ENCODE assay signal across 22 mouse cellular contexts in the genomic region with DNA sequence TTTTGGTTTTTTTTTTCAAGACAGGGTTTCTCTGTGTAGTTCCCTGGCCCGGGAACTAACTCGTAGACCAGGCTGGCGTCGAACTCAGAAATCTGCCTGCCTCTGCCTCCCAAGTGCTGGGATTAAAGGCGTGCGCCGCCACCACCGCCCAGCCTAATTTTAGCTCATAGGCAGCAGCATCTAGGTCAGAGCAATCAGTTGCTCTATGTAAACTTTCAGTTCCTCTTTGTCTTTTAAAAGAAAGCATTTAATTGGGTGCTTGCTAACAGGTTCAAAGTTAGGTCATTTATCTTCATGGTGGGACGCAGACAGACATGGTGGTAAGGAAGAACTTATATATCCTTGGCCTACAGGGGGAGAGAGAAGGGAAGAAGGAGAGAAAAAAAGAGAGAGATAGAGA. TPM values are rescaled to one million over a fixed set of nuclear protein-coding genes. Genes with fewer than 3 reads are reported as not detected.
A peak's percentile ranks its signal among the peaks of the same experiment; 100 is the strongest.
DNase-seq lines count a peak whose midpoint lies in the region; ATAC-seq lines count a peak whose summit lies in the region.
"Had no signal": no experiment of that assay in that cellular context is flagged by ENCODE, and none has a peak within 500 bp of the region (broad histone marks: within the 10 kb centered on the region; RNA-seq: fewer than 3 reads in every experiment).

No protein-coding gene starts in this region.

- H3K9ac ChIP-seq in hindbrain, embryonic 11.5 days (ENCODE audit: low read depth, low read length): no peak overlapping the region
- H3K9ac ChIP-seq: embryonic facial prominence, embryonic 12.5 days; forebrain, embryonic 15.5 days; heart, embryonic 13.5 days; hindbrain, embryonic 12.5 days had no signal

- no peaks in the 10 kb centered on the region for H3K27me3 ChIP-seq in hindbrain, embryonic 11.5 days (ENCODE audit: control insufficient read depth, insufficient read depth, low read length)
- H3K27me3 ChIP-seq: embryonic facial prominence, embryonic 12.5 days; forebrain, embryonic 15.5 days; heart, embryonic 13.5 days; hindbrain, embryonic 12.5 days had no signal

- no peak overlapping the region for H3K27ac ChIP-seq in hindbrain, embryonic 11.5 days (ENCODE audit: low read depth, low read length)
- H3K27ac ChIP-seq: embryonic facial prominence, embryonic 12.5 days; forebrain, embryonic 15.5 days; heart, embryonic 13.5 days; hindbrain, embryonic 12.5 days had no signal

- H3K4me1 ChIP-seq in hindbrain, embryonic 11.5 days (replicated peaks; ENCODE audit: control insufficient read depth, insufficient read depth, low read length): no peaks in the 10 kb centered on the region
- H3K4me1 ChIP-seq: embryonic facial prominence, embryonic 12.5 days; forebrain, embryonic 15.5 days; hindbrain, embryonic 12.5 days had no signal

- H3K4me3 ChIP-seq in hindbrain, embryonic 11.5 days (ENCODE audit: low read depth, low read length): no peak overlapping the region
- H3K4me3 ChIP-seq: embryonic facial prominence, embryonic 12.5 days; forebrain, embryonic 15.5 days; heart, embryonic 13.5 days; hindbrain, embryonic 12.5 days had no signal

- no peaks in the 10 kb centered on the region for H3K36me3 ChIP-seq in hindbrain, embryonic 11.5 days (ENCODE audit: control insufficient read depth, insufficient read depth, low read length)
- H3K36me3 ChIP-seq: forebrain, embryonic 15.5 days; hindbrain, embryonic 12.5 days had no signal

- peak; percentile 53 for DNase-seq in heart, adult 11 months
- DNase-seq in heart, adult 18-20 months: no peak
- peak; percentile 67 for DNase-seq in A20 (ENCODE audit: low read depth, low spot score)
- DNase-seq in hindbrain, embryonic 11.5 days (ENCODE audit: low spot score): no peak
- no peak for DNase-seq in right cerebral cortex, postnatal 25 days
- DNase-seq: adrenal gland, adult 8-10 months; adrenal gland, postnatal 36 days; cerebellum, adult 2 months; cerebellum, postnatal 14 days; heart, postnatal 36 days had no signal

- H3K4me2 ChIP-seq in hindbrain, embryonic 11.5 days (replicated peaks; ENCODE audit: low read depth, low read length): no peak overlapping the region
- H3K4me2 ChIP-seq: embryonic facial prominence, embryonic 12.5 days; forebrain, embryonic 15.5 days; heart, embryonic 13.5 days; hindbrain, embryonic 12.5 days had no signal

- peak; percentile 75 for ATAC-seq in granulocyte monocyte progenitor cell, adult 5-6 weeks (replicated peaks; ENCODE audit: poor library complexity, severe bottlenecking)
- peak; percentile 79 for ATAC-seq in neutrophil, adult 5-6 weeks (ENCODE audit: extremely low read depth, insufficient number of reproducible peaks, low FRiP score, poor library complexity, severe bottlenecking)
- ATAC-seq in hindbrain, embryonic 11.5 days (ENCODE audit: low FRiP score): no peak
- ATAC-seq: forebrain, embryonic 15.5 days; hindbrain, embryonic 16.5 days had no signal

- 95% methylated on average over 9 of the region's 9 CpGs for WGBS in hindbrain, embryonic 11.5 days

- H3K9me3 ChIP-seq in hindbrain, embryonic 11.5 days (ENCODE audit: control insufficient read depth, low read length): no peaks in the 10 kb centered on the region
- H3K9me3 ChIP-seq: embryonic facial prominence, embryonic 12.5 days; forebrain, embryonic 15.5 days; G1E; heart, embryonic 13.5 days; hindbrain, embryonic 12.5 days had no signal

RNA-seq across cellular contexts. Expression of gene Hus1b, which starts 1.6 kb away (rescaled TPM):
- under 1 TPM; 0.22 to 0.23 TPM for total RNA-seq in heart, adult 18-20 months (2021)
- total RNA-seq in granulocyte monocyte progenitor cell, adult 5-6 weeks (2014; fragmentation: Nextera tagmentation): 1.7 TPM in 1 of 2 replicates, not detected in the other
- 1.6 TPM in 1 of 2 replicates, not detected in the other for total RNA-seq in granulocyte monocyte progenitor cell, adult 5-6 weeks (2017)
- 1.8 and 1.9 TPM in 2 replicates for total RNA-seq in neutrophil, adult 5-6 weeks (2017)
- polyA plus RNA-seq in hindbrain, embryonic 11.5 days (2014; fragmentation: Nextera tagmentation; extraction: Ambion mirVana): 0.25 TPM in 1 of 2 replicates, not detected in the other
- polyA plus RNA-seq: forebrain, embryonic 11.5 days; forebrain, embryonic 15.5 days; G1E; heart, embryonic 13.5 days; heart, postnatal 0 days; hindbrain, embryonic 12.5 days; hindbrain, embryonic 16.5 days had no signal

RNA-seq across cellular contexts. Expression of gene Exoc2, which starts 24.7 kb away (rescaled TPM):
- 10 to 100 TPM; 15.3 to 17.5 TPM for total RNA-seq in heart, adult 18-20 months (2021)
- total RNA-seq in granulocyte monocyte progenitor cell, adult 5-6 weeks (2014; fragmentation: Nextera tagmentation): 39.9 and 44.1 TPM in 2 replicates
- total RNA-seq in granulocyte monocyte progenitor cell, adult 5-6 weeks (2017): 35.2 and 45.1 TPM in 2 replicates
- total RNA-seq in neutrophil, adult 5-6 weeks (2017): 56.1 and 57.1 TPM in 2 replicates
- 41.2 and 45.8 TPM in 2 replicates for polyA plus RNA-seq in hindbrain, embryonic 11.5 days (2014; fragmentation: Nextera tagmentation; extraction: Ambion mirVana)

RNA-seq across cellular contexts. Expression of gene Gm5447, which starts 24.8 kb away (rescaled TPM):
- total RNA-seq in heart, adult 18-20 months (2021): not detected
- not detected in 2 replicates for total RNA-seq in granulocyte monocyte progenitor cell, adult 5-6 weeks (2014; fragmentation: Nextera tagmentation)
- not detected in 2 replicates for total RNA-seq in granulocyte monocyte progenitor cell, adult 5-6 weeks (2017)
- total RNA-seq in neutrophil, adult 5-6 weeks (2017): not detected in 2 replicates
- not detected in 2 replicates for polyA plus RNA-seq in hindbrain, embryonic 11.5 days (2014; fragmentation: Nextera tagmentation; extraction: Ambion mirVana)
- total RNA-seq: adrenal gland, postnatal 36 days; gastrocnemius, postnatal 4 days; heart, postnatal 36 days had no signal
- polyA plus RNA-seq: cerebellum, adult 2 months; cortical plate, adult 2 months; forebrain, embryonic 11.5 days; G1E; heart, embryonic 13.5 days; heart, postnatal 0 days had no signal

Comparison
In these comparisons a context has a peak if more than half of its experiments do, and no peak if none do; other contexts are left out.
1. DNase-seq: peak in heart, adult 11 months (single experiment) and A20 (single experiment); none in heart, adult 18-20 months (0 of 2), hindbrain, embryonic 11.5 days (single experiment) and right cerebral cortex, postnatal 25 days (single experiment).